Mouse (Mus musculus) leukemia stem cell, adult 10-12 weeks (primary cell): ENCODE results near the gene Gpr75. TPM values are rescaled to one million over a fixed set of nuclear protein-coding genes. Genes with fewer than 3 reads are reported as not detected.

Experiments
- polyA plus RNA-seq: library from polyadenylated mRNA; stranded (reverse); fragments of >175 nt; gene quantifications from 2 replicates; pipeline ENCODE4 v1.2.3, GENCODE M21; 2012; ENCODE audit warnings: low replicate concordance

Gene Gpr75
- polyA plus RNA-seq = not detected in 2 replicates

GRCm38 (mm10) chr11:30885171-30885871 is at the start of gene Gpr75, which contains the start of gene Asb3:
Gene Gpr75, plus strand, starts transcription at chr11:30885358.
Gene Asb3, plus strand, starts transcription at chr11:30885416.

Other genes starting within 250 kb of the Gpr75 start
- gene Acyp2, start 235.8 kb upstream of the Gpr75 start, polyA plus RNA-seq = 0.57 and 1.4 TPM in 2 replicates
- 4.8 and 7.7 TPM in 2 replicates for gene Psme4, start 113.6 kb upstream of the Gpr75 start, polyA plus RNA-seq
- gene Asb3, start 58 bp downstream of the Gpr75 start, polyA plus RNA-seq = 0.50 and 0.86 TPM in 2 replicates
- 16.8 and 47.3 TPM in 2 replicates for gene Erlec1, start 69.0 kb downstream of the Gpr75 start, polyA plus RNA-seq
- gene Chac2, start 101.0 kb downstream of the Gpr75 start, polyA plus RNA-seq = 0.23 and 9.0 TPM in 2 replicates